Mouse (Mus musculus) layer of hippocampus, postnatal 10 days (tissue): ENCODE results near the gene C1ra. TPM values are rescaled to one million over a fixed set of nuclear protein-coding genes. Genes with fewer than 3 reads are reported as not detected.
A peak's percentile ranks its signal among the peaks of the same experiment; 100 is the strongest.
"Not testable (repeated sequence)": the region's sequence is repeated elsewhere in the genome, so short reads cannot be mapped to it uniquely, and the experiment has no call there.

Experiments used
- DNase-seq, 2 experiments: peaks; one replicate each; pipeline ENCODE4 v3.0.0; 2021; ENCODE audit warnings: low spot score in 2 of 2
- long read RNA-seq: library from polyadenylated mRNA; stranded (forward); transcript quantifications from one replicate; pipeline ENCODE4 v2.0.0, GENCODE M21; 2023
- total RNA-seq, 2 experiments: library from RNA; stranded (reverse); gene quantifications; 2 replicates each; pipeline ENCODE4 v1.2.3; 2021

The C1ra gene
- under 1 TPM; 0.30 to 0.47 TPM for total RNA-seq
- long read RNA-seq = 0 reads

DNA sequence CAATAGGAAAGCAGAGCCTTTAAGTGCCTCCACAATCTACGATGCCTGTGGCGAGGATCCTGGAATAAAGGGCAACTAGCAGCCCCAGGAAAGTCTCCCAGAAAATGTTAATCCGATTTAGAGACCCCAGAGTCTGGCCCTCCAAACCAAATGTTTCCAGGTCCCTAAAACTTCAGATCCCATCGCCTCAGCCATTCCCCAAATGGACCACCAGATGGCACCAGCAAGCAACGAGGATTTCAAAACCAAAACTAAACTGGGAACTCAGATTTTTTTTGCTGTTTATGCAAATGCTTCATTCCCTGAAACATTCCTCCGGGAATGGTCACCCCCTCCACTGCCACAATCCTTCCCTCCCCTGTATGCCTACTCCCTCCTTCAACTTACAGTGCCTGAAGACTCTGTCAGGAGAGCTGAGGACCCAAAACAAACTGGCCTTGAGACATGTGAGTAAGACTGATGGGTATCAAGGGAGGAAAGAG lies at the start of gene C1ra:
Gene C1ra, plus strand, starts transcription at position 51 of the 482 bp plus-strand sequence.
- peak; percentile 66 to 72 for DNase-seq

DNA sequence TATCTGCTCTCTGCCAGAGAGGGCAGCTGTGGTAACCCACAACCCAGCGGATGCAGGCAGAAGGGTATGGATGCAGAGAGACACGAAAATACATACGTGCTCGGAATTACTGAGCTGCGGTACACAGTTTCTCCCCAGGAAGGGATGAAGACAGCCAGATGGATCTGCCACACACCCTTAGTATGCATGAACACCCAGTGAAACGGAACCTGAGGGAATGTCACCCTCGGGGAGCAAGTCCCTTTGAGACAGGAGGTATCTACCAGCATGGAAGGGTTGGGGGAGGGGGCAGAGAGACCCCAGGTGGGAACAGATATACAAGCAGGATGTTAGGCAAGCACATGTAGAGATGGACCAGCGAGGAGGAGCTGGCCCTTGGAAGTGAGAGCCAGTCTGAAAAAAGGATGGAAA lies 48.3 kb upstream of the C1ra start:
- DNase-seq = peak in 1 of 2 experiments; percentile 49

DNA sequence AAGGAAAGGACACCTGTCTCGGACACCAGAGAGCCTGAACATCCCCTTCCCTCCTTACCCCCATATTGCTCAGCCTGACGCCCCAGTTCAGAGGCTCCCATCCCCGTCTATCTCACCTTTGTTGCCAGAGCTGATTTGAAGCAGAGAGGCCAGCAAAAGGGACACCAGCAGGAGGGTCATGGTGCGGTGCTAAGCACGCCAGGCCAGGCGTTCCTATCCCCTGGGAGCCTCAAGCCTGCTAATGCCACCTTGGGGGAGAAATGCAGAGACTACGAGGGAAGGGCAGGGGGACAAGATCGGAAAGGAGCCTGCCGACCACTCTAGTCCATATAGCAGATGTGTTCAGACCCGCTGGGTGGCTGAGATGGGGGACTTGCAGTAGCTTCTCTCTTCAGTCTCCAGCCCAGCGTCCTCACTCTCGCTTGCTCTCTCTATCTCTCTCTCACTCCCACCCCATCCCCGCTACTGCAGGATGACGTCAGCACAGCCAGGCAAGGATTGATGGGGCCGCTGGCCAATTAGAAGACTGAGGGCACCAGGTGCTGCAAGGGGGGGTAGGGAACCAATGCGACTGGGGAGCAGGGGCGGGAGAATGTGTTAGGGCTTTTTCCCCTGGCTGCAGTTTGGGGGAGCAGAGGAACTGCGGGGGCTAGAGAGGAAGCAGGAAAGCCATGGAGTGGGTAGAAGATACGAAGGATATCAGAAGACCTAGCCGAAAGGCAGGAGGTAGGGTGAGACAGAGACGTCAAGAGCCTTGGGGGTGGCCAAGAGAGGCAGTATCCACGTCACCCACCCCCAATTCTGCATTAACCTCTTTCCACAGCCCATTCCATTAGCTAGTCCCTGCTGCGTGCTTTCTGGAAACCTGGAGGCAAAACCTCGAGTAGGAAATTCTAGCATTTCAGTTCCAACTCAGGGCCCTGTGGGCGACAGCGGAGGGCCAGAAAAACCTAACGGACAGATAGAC lies 47.6 kb upstream of the C1ra start, which contains the start of gene Clstn3:
Gene Clstn3, minus strand, starts transcription at position 490 of the 967 bp plus-strand sequence.
- DNase-seq = peak; percentile 93 to 95

DNA sequence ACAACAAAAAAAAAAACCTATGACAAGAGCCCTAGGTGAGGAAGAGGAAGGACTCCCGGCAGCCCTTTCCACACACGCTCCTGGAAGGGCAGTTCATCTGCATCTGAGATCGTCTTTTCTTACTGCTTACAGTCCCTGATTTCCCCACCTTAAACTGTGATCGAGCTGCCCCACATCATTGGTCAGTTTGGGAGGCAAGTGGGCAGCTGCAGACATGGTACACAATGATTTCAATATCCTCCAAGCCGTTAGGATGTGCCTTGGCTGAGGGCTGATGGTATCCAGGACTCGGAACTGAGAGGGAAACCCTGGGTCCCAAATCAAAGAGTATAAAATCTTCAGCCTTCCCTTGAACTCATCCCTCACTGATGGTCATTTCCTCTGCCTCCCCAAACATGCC lies 46.9 kb upstream of the C1ra start:
- DNase-seq = no peak

DNA sequence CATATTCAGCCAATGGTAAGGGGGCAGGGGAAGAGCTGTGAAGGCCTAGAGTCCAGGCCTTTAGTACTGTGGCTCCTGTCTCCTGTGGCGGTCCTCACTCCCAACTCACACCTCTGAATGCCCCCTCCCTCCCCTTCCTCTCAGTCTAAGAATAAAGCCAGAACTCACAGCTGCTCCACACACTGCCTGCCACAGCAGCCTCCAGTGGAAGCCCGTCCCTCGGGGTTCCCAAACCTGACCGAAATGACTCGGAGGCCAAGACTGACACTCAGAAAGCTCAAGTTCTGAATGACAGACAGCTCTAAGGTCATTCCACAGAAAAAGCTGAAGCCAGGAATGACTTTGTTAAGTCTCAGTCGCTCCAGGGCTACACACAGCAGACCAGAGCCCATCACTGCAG lies 46.5 kb upstream of the C1ra start:
- no peak for DNase-seq

DNA sequence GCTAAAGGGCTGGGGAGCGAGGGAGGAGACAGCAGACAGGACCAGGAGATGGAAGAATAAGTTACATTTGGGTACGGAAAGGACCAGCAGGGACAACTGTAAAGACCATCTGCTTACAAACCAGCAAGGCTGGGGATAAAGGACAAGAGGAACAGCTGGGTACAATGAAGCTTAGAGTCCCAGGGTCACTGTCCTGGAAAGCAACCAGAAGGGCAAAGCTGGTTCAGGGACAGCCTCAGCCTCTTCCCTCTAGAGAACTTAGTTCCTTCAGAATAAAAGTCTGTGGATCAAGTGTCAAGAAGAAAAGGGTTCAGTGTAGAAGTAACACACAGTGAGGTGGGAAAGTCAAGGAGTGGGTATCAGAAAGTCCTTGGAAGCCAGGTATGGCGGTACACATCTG lies 41.1 kb upstream of the C1ra start:
- DNase-seq = no peak

DNA sequence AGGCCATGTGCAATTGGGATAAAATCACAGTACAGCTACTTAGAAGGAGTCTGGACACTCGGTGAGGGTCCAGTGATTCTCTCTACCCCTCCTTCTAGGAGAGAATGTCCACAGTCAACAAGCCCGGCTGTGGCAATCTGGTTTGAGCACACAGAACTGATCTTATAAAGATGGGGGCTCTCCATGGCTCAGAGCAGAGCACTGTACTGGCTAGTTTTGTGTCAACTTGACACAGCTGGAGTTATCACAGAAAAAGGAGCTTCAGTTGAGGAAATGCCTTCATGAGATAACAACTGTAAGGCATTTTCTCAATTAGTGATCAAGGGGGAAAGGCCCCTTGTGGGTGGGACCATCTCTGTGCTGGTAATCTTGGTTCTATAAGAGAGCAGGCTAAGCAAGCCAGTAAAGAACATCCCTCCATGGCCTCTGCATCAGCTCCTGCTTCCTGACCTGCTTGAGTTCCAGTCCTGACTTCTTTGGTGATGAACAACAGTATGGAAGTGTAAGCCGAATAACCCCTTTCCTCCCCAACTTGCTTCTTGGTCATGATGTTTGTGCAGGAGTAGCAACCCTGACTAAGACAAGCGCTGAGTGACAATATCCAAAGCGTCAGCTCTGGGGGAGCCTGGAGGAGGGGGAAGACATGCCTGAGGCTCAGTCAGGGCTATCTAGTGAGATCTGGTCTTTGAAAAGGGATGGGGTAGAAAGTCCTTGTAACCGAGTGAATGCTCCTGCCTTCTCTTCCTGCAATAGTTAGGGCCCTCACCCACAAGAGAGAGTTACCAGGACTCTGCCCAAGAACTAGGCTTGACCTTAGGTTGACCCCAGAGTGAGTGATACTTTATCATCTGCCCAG lies 40.2 kb upstream of the C1ra start:
- not testable (repeated sequence) for DNase-seq

DNA sequence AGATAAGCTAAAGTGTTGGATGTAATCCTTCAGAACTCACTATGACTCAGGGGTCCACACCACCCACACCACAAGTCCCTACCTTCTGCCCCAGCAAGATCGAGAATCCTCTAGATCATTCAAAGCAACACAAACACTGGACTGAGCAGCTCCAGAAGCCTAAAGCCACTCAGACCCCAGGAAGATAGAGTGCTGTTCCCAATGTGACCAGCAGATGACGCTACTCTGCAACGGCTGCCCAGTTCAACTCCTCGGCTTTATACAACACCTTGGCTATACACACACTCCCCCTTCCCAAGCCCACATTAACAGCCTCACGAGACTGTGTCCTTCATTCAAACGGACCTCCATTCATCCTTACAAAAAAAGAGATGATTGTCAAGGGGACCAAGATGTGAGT lies 39.4 kb upstream of the C1ra start:
- peak; percentile 64 to 66 for DNase-seq

DNA sequence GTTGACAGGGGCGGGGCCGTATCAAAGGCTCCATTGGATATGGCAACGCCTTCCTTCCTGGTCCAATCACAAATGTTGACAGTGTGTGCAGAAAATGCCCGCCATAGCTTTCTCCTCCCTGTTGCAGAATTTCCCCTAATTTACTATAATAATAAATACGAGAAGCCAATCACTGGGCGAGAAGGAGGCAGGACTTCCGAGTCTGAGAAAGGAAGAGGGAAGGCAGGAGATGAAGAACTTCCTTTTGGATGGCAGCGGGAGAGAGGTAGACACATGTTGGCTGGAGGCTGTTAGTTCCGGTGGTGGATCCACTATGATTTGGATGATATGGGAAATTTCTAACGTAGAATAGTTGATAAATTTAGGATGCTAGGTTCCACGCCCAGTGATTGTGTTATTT lies 37.6 kb upstream of the C1ra start:
- no peak for DNase-seq

DNA sequence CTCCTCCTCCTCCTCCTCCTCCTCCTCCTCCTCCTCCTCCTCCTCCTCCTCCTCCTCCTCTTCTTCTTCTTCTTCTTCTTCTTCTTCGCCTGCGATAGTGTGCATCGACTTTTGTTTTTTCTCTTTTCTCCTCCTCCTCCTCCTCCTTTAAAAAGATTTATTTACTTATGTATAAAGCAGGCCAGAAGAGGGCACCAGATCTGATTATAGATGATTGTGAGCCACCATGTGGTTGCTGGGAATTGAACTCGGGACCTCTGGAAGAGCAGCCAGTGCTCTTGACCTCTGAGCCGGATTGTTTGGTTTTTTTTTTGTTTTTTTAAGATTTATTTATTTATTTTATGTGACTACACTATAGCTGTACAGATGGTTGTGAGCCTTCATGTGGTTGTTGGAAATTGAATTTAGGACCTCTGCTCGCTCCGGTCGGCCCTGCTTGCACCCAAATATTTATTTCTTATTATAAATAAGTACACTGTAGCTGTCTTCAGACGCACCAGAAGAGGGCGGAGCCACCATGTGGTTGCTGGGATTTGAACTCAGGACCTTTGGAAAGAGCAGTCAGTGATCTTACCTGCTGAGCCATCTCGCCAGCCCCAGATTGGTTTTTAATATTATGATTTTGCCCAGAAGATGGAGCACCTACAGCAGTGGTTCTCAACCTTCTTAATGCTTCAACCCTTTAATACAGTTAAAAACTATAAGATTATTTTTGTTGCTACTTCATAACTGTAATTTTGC lies 36.7 kb upstream of the C1ra start:
- DNase-seq = not testable (repeated sequence)

DNA sequence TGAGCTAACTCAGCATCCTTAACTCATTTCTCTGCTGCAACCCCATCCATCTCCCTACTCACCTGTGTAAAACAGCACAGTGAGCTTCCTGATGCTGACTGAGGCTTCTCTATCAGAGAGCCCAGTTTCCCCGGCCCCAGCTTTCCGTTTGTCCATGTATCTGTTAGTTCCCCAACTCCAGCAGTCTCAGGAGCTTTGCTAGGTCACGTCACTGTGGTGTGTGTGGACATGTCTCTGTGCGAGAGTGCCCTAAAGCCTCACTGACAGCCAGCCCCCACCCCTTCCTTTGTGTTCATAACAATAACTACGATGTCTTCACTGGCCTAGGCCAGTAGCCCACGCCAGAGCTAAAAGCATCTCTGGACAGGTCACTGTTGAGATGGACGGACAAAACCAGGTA lies 36.0 kb upstream of the C1ra start:
- no peak for DNase-seq

DNA sequence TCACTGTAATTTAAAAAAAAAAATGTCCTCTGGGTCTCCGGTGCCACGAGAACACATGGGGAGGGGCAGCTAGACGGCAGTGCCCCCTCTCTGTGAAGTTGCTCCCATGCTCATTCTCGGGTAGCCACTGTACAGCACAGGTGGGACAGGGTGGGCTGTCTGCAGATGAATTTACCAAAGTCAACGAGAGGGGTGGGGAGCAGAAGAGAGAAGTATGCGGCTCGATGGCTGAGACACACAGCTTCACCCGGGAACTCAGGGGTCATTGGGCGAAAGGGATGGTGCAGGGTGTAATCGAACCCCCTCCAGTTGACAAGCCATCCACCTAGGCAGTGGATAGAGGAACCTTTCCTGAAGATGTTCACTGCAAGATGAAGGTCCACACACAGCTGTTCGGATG lies 35.4 kb upstream of the C1ra start:
- no peak for DNase-seq

DNA sequence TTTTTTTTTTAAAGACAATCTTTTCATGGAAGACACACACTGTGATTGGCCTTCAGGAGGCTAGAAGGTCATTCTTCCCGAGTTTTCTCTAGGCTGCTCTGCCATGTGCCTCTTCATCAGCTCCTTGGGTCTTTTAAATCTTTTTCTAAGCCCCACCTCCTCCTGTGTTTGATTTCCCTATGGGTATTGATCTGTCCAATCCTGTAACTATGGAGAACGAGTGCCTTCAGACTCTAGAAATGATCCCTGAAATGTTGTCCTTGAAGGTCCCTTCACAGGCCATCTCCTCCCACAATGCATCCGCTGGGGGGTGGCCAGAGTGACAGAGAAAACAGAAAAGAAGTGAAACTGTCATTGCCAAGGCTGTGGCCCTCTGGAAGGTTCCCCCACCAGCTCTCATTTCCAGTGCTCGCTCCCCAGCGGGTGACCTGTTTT lies 35.0 kb upstream of the C1ra start:
- no peak for DNase-seq

DNA sequence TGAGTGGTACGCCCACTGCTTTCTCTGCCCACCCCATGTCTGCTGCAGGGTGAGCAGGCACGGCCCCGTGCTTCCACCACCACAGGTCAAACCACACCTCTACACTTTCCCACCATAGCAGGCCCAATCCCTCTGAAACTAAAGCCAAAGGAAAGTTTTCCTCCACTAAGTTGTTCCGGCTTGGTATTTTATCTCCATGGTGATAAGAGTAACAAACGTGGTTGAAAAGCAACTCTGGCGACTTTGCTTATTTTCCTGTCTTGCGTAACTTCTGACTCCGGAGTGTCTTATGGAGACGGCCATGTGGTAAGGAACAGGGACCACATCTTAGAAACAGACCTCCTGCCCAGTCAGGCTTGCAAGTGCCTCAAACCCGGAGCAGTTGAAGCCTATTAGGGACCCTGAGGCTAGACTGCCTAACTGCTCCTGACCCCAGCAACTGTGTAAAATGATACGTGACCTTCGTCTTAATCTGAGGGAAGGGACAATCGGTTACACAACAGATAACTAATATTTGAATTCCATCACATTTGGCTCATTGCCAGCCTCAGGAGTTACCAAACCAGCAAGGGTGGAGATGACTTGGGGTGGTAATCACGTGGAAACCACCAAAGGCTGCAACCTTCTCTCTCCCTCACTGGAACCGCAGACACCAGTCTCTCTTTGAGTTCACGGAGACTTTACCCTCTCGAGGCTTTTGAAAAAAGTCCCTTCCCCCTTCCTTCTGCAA lies 34.1 kb upstream of the C1ra start:
- DNase-seq = no peak

DNA sequence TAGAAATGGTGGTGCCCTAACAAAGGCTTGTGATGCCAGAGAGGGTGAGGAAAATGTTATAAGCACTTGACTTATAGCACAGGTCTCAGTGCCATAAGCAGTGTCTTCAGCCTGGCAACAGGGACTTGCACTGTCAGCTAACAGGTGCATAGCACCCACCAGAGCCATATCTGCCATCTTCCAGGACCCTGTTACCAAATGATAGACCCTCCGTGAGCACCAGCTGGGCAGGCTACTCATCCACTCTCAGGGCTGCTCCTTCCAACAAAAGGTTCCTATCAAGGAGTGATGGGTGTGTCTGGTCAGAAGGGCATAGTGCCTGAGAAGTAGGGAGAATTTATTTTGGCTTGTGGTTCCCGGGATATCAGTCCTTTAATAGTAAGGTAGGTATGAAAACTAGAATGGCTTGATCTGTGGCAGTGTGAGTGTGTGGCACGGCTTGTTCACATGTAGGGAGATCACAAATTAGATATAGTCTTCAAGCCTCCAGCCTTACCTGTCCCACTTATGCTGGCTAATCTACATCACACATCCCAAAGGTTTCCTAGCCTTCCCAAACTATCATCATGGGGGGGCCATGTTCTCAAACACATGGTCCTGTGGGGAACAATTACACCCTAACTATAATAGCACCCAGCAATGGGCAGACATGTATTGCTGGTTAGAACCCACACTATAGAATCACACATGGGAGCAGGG lies 33.2 kb upstream of the C1ra start:
- DNase-seq = no peak

DNA sequence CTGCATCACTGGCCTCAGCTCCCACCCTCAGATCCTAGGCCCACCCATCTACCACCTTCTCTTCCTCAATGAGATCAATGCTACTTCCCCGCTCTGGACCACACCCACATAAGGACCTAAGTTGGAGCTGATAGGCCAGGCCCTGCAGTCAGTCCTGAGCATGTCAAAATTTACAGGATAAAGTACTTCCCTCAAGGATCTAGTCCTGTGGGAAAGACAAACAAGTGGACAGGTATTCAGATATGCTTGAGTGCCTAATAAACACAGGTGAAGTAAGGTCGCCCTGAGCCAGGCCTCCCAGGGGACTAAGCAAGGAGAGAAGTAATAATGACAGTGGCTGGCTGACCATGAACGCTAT lies 32.7 kb upstream of the C1ra start:
- no peak for DNase-seq

DNA sequence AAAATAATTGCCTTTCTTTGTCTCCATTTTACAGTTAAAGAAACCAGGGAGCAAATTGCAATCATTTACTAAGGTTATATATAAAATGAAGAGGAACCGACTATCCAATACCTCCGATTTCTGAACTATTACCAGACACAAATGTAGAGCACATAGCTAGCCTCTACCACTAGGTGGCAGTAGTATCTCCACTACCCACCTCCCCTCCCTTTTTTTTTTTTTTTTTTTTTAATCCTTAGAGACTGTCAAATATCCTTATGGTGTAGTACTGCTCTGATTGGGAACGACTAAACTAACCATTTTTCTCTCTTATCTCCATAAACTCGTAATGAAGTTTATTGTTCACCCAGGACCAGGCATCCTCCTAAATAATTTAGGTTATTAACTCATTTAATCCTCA lies 31.9 kb upstream of the C1ra start:
- DNase-seq = no peak

DNA sequence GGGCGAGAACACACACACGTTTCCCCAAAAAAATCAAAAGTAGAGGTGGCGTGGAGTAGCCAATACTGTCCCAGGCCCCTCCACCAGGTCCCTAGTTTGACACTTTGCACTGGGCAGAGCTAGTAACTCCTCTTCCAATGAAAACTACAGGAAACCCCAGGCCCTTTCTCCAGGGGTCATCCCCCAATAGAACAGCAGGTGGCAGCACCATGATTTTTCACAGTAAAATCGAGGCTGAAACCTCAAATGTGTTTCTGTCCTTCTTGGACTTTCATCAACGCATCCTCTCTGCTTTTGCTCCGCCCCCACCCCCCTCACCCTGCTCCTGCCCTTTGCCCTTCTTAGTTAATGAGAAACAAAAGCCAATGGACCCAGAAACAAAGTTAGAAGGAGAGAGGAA lies 30.6 kb upstream of the C1ra start:
- peak; percentile 70 to 73 for DNase-seq

DNA sequence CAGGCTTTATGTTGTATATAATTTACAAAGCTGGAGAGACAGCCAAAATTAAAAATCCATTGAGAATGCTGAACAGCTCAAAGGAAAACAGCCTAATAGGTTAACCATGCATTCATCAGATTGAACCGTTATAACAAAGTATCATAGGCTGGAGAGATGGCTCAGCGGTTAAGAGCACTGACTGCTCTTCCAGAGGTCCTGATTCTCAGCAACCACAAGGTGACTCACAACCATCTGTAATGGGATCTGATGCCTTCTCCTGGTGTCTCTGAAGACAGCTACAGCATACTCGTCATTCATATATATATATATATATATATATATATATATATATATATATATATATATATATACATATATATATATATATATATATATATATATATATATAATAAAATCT lies 28.4 kb upstream of the C1ra start:
- DNase-seq = not testable (repeated sequence)

DNA sequence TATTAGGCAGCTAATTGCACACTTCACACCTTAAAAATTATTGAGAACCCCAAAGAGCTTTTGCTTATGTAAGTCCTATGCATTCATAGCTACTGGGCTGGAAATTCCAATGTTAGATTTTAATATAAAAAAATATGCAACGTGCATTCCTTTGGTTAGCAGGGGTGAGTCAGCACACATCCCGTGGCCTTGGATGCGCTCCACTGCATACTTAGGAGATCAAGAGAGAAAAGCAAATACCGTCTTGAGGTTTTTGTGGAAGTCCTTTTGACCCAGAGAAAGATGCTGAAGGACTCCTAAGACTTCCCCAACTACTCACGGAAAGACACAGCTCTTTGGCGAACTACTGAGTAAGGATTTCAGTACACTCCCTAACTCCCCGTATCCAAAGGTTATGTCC lies 27.4 kb upstream of the C1ra start:
- DNase-seq = no peak
